Mouse (Mus musculus) heart, embryonic 11.5 days (tissue): ENCODE results near the gene Phactr1. TPM values are rescaled to one million over a fixed set of nuclear protein-coding genes. Genes with fewer than 3 reads are reported as not detected.

ENCODE experiments used
- ATAC-seq: fragments of 200-750 bp; cut with Nextera tagmentation; replicated peaks from 2 replicates; pipeline ENCODE4 v1.8.0; 2017; ENCODE audit warnings: moderate library complexity; ENCODE audit not compliant: insufficient number of reproducible peaks, low FRiP score, low TSS enrichment
- H3K27ac ChIP-seq: fragments of 300-500 bp; sonication (generic); 2 replicates; pipeline ENCODE4 v1.5.1; 2014; ENCODE audit warnings: mild to moderate bottlenecking, low read depth, low read length
- H3K27me3 ChIP-seq: fragments of 300-500 bp; sonication (generic); 2 replicates; pipeline ENCODE4 v1.6.1; 2014; ENCODE audit warnings: mild to moderate bottlenecking, low read length, mixed read lengths; ENCODE audit not compliant: control insufficient read depth, insufficient read depth
- H3K36me3 ChIP-seq: fragments of 300-500 bp; sonication (generic); 2 replicates; pipeline ENCODE4 v1.6.1; 2014; ENCODE audit warnings: mild to moderate bottlenecking, low read length, moderate library complexity, mixed read lengths; ENCODE audit not compliant: control insufficient read depth, insufficient read depth
- H3K4me1 ChIP-seq: fragments of 300-500 bp; sonication (generic); 2 replicates; pipeline ENCODE4 v1.6.1; 2014; ENCODE audit warnings: low read length; ENCODE audit not compliant: control insufficient read depth, insufficient read depth
- H3K4me2 ChIP-seq: fragments of 300-500 bp; sonication (generic); 2 replicates; pipeline ENCODE4 v1.6.1; 2014; ENCODE audit warnings: mild to moderate bottlenecking, moderate library complexity
- H3K4me3 ChIP-seq: fragments of 300-500 bp; sonication (generic); 2 replicates; pipeline ENCODE4 v1.5.1; 2014; ENCODE audit warnings: low read depth, low read length
- H3K9ac ChIP-seq: fragments of 300-500 bp; sonication (generic); 2 replicates; pipeline ENCODE4 v1.6.1; 2014; ENCODE audit warnings: mild to moderate bottlenecking, low read depth, low read length, moderate library complexity
- H3K9me3 ChIP-seq: fragments of 300-500 bp; sonication (generic); replicated peaks from 2 replicates; pipeline ENCODE4 v1.6.1; 2016; ENCODE audit warnings: low read length; ENCODE audit not compliant: control insufficient read depth
- WGBS: fragments of 180-500 bp; shearing (Covaris S2); extraction: QIAGEN DNeasy Blood & Tissue Kit; methylation state at CpG from one replicate; pipeline ENCODE4 v1.1.7; 2014; ENCODE audit not compliant: insufficient replicate concordance; 5-methylcytosine and 5-hydroxymethylcytosine counted together
- polyA plus RNA-seq: library from polyadenylated mRNA; unstranded; fragments of >200 nt; fragmentation: Nextera tagmentation; extraction: Ambion mirVana; gene quantifications from 2 replicates; pipeline ENCODE4 v1.2.1, GENCODE M21; 2014

Gene Phactr1
- polyA plus RNA-seq, 1 experiment from 2014 or later, result 4.2 TPM

DNA sequence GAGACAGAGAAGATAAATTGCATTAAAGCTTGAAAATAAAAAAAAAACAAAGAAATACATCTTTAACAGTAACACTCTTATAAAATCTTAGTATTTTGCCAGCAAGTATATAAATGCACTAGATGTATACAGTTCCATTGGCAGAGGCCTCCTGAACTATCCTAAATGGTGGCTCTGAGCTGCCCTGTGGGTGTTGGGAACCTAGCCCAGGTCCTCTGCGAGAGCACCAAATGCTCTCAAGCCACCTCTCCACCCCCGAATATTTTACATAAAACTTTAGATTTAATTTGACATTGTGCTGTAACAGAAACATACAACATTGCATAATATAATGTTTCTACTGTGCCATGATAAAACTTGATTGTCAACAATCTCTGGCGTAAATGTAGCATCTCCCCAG is 293.1 kb downstream of the Phactr1 start:
- Histone ChIP-seq H3K4me1 (no peaks in the 10 kb centered on the region), H3K4me2 (no peak overlapping the region), H3K27ac (no peak overlapping the region), H3K9ac (no peak overlapping the region), H3K36me3 (no peaks in the 10 kb centered on the region), H3K27me3 (no peaks in the 10 kb centered on the region), H3K9me3 (no peaks in the 10 kb centered on the region), H3K4me3 (no peak overlapping the region)
- 75% methylated on average over 3 of the region's 3 CpGs for WGBS
- no peak for ATAC-seq

DNA sequence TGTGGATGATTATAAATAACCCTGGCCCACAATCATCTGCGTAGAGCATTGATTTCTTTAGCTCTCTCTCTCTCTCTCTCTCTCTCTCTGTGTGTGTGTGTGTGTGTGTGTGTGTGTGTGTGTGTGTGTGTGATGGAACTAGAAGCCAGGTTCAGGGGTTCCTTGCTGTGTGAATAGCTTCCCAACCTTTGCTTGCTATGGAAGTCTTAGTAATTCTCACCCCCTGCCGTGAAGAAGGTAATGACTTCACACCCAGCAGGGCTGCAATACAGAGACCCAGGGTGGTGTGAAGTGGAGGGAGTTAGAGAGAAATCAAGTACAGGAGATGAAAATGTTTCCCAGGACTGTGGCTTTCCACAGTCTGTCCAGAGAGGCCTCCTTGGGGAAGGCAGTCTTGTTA is 293.5 kb downstream of the Phactr1 start:
- Histone ChIP-seq H3K9ac (no peak overlapping the region), H3K4me3 (no peak overlapping the region), H3K9me3 (no peaks in the 10 kb centered on the region), H3K27ac (no peak overlapping the region), H3K27me3 (no peaks in the 10 kb centered on the region), H3K4me2 (no peak overlapping the region), H3K36me3 (no peaks in the 10 kb centered on the region), H3K4me1 (no peaks in the 10 kb centered on the region)
- 64% methylated on average over 2 of the region's 2 CpGs for WGBS
- ATAC-seq, result no peak

DNA sequence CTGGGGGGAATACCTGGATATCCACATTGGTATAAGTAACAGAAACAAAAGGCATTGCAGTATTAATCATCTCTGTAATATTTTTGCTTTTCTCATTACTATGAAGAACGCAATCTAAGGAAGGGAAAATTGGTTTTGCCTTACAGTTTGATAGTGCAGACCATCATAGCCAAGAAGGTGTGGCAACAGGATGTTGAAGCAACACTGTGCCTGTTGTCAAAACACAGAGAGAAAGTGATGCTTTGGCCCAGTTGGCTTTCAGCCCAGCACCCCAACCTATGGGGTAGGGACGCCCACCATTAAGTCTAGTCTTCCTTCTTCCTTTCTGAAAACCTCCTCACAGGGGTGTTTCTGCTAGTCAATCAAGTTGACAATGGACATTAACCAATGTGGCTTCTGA is 294.1 kb downstream of the Phactr1 start:
- no peaks in the 10 kb centered on the region for H3K4me1 ChIP-seq
- no peaks in the 10 kb centered on the region for H3K27me3 ChIP-seq
- H3K4me3 ChIP-seq, result no peak overlapping the region
- no peaks in the 10 kb centered on the region for H3K9me3 ChIP-seq
- H3K9ac ChIP-seq, result no peak overlapping the region
- no peak overlapping the region for H3K4me2 ChIP-seq
- H3K27ac ChIP-seq, result no peak overlapping the region
- no peaks in the 10 kb centered on the region for H3K36me3 ChIP-seq
- ATAC-seq, result no peak
- WGBS, result 76% methylated on average over 2 of the region's 2 CpGs

DNA sequence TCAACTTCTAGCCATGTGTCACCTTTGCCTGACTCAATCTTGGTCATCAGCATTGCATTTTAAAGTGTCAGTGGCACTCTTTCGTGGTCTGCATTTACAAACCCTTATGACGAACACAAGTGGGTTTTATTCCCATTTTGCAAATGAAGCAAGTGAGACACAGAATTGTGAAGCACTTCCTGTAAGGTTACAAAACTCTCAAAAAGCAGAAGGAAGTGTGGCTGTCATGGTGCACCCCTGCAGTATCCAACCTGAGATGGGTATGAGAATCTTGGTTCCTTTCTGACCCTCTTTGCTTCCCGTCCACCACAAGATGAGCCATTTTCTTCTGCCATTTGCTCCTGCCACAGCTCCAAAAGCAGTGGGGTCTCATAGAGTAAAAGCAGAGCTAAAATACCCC is 295.7 kb downstream of the Phactr1 start:
- 85% methylated on average over 3 of the region's 3 CpGs for WGBS
- no peak for ATAC-seq
- no peak overlapping the region for H3K27ac ChIP-seq

DNA sequence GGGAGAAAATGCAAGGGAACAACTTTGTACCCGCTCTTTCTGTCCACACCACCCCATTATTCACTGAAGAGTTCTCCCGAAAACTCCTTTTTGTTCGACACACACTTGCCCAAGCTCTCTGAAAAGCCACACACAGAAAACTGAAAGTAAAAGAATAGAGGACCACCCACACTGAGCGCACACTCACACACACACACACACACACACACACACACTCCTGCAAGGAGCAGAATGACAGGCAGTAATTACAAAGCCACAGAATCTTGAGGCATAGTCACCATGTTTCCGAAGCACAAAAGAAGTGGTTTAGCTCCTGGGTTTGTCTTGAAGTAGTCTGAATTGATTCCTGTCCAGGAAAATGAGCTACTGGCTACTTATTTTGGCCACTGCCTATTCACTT is 296.5 kb downstream of the Phactr1 start:
- H3K27me3 ChIP-seq, result no peaks in the 10 kb centered on the region
- H3K9ac ChIP-seq, result no peak overlapping the region
- no peaks in the 10 kb centered on the region for H3K36me3 ChIP-seq
- H3K9me3 ChIP-seq, result no peaks in the 10 kb centered on the region
- 83% methylated on average over 5 of the region's 5 CpGs for WGBS
- H3K4me2 ChIP-seq, result no peak overlapping the region
- no peak overlapping the region for H3K4me3 ChIP-seq
- ATAC-seq, result no peak
- H3K4me1 ChIP-seq, result no peaks in the 10 kb centered on the region
- H3K27ac ChIP-seq, result no peak overlapping the region

More for the DNA sequence above, 295.7 kb downstream of the Phactr1 start:
- H3K4me2 ChIP-seq, result no peak overlapping the region
- no peaks in the 10 kb centered on the region for H3K27me3 ChIP-seq
- no peak overlapping the region for H3K9ac ChIP-seq
- H3K4me3 ChIP-seq, result no peak overlapping the region
- no peaks in the 10 kb centered on the region for H3K36me3 ChIP-seq
- H3K4me1 ChIP-seq, result no peaks in the 10 kb centered on the region
- H3K9me3 ChIP-seq, result no peaks in the 10 kb centered on the region

DNA sequence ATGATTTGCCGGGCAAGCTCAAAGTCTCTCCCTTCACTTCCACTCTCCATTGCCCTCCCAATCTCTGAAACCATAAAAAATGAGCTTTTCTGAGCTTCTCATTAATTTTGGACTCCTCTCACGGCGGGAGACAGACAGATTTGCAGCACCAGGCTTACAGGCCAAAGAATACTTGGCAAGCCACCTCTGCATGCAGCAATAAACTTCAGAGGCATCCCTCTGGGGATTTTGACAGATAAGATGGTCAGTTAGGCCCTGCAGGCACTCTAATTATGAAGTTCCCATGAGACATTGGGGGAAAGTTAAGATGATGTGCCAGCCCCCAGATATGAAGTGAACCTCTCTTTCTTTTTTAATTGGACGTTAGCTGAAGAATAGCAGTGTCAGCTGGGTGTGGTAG is 300.2 kb downstream of the Phactr1 start:
- no peak overlapping the region for H3K4me2 ChIP-seq
- H3K27me3 ChIP-seq, result no peaks in the 10 kb centered on the region
- ATAC-seq, result no peak
- H3K27ac ChIP-seq, result no peak overlapping the region
- H3K36me3 ChIP-seq, result no peaks in the 10 kb centered on the region
- 83% methylated on average over 4 of the region's 4 CpGs for WGBS
- no peak overlapping the region for H3K9ac ChIP-seq
- no peaks in the 10 kb centered on the region for H3K9me3 ChIP-seq
- H3K4me1 ChIP-seq, result no peaks in the 10 kb centered on the region
- H3K4me3 ChIP-seq, result no peak overlapping the region

DNA sequence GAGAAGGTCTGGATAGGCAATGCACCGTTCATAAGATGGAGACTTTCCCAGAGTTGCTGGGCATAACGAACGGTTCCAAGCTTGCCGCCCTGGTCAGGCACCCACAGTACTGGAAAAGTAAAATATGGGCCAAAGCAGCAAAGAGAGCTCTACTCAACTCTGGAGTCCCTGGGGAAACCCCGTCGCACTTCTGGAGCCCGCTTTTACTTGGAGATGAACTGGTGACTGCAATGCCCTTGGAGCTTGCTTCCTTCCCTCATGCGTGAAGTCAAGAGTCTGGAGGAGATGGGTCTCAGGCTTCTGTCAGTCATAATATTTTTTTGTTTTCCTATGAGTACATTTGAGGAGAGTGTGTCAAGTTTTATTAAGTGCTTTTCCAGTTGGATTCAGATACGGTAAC is 302.2 kb downstream of the Phactr1 start:
- WGBS, result 86% methylated on average over 9 of the region's 9 CpGs
- Histone ChIP-seq H3K4me3 (no peak overlapping the region), H3K9me3 (no peaks in the 10 kb centered on the region), H3K4me1 (no peaks in the 10 kb centered on the region), H3K27me3 (no peaks in the 10 kb centered on the region), H3K9ac (no peak overlapping the region), H3K4me2 (no peak overlapping the region), H3K36me3 (no peaks in the 10 kb centered on the region), H3K27ac (no peak overlapping the region)
- no peak for ATAC-seq

DNA sequence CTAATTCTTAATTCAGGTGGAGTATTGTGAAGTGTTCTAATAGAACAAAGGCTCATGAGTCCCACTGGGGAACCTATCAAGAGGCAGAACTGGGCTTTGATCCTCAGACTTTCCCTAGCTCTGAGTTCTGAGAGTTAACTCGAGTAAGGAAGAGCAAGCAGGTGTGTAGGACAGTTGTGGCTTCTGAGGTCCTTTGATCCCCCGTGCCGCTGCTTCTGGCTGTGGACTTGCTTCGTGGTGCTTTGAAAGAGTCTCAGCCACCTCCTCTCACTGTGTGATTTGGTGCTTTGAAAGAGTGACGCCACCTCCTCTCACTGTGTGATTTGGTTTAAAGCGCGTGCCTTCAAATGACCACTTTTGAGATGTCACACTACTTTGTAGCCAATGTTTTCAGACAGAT is 305.4 kb downstream of the Phactr1 start:
- no peaks in the 10 kb centered on the region for H3K36me3 ChIP-seq
- no peak for ATAC-seq
- no peak overlapping the region for H3K9ac ChIP-seq
- H3K4me2 ChIP-seq, result no peak overlapping the region
- H3K9me3 ChIP-seq, result no peaks in the 10 kb centered on the region
- no peaks in the 10 kb centered on the region for H3K27me3 ChIP-seq
- H3K4me3 ChIP-seq, result no peak overlapping the region
- no peak overlapping the region for H3K27ac ChIP-seq
- WGBS, result 72% methylated on average over 7 of the region's 7 CpGs
- H3K4me1 ChIP-seq, result no peaks in the 10 kb centered on the region

DNA sequence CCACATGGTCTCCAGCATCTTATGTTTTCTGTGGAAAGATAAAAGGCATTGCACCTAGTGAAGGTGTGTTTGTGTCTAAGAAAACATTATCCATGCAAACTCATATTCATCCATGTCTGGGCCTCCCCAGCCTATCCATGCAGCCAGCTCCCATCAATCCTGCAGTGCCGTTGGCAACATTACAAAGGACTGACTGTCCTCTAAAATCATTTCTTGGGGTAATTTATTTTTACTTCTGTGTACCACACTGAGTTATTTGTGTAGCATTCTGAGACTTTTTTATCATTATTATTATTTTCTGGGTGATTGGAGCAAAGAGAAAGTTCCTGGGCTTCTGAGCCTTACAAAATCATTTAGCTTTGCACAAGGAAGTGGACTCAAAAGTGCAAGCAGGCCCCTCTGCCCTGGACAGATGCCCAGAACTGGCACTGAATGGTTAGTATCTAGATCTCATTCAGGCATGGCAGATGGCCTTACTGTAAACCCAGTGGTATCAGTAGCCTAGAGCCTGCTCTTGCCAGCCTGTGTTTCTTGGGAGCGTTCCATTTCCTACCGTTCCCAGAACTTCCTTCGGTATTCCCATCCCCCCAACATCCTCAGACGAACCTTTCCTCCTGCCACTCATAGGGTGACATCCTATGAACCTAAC is 307.6 kb downstream of the Phactr1 start:
- no peak overlapping the region for H3K4me3 ChIP-seq
- H3K36me3 ChIP-seq, result no peaks in the 10 kb centered on the region
- no peak overlapping the region for H3K9ac ChIP-seq
- no peak for ATAC-seq
- no peak overlapping the region for H3K4me2 ChIP-seq
- H3K9me3 ChIP-seq, result no peaks in the 10 kb centered on the region
- no peaks in the 10 kb centered on the region for H3K27me3 ChIP-seq
- 65% methylated on average over 5 of the region's 5 CpGs for WGBS
- H3K4me1 ChIP-seq, result no peaks in the 10 kb centered on the region
- H3K27ac ChIP-seq, result no peak overlapping the region
